Mouse (Mus musculus) hindbrain, embryonic 16.5 days (tissue): ENCODE results near the gene B4galnt3. TPM values are rescaled to one million over a fixed set of nuclear protein-coding genes. Genes with fewer than 3 reads are reported as not detected.
A peak's percentile ranks its signal among the peaks of the same experiment; 100 is the strongest.

Experiments
- ATAC-seq: fragments of 200-750 bp; cut with Nextera tagmentation; 2 replicates; pipeline ENCODE4 v1.8.0; 2017; ENCODE audit warnings: moderate TSS enrichment, moderate library complexity
- H3K27ac ChIP-seq: fragments of 300-500 bp; sonication (generic); 2 replicates; pipeline ENCODE4 v1.5.1; 2014; ENCODE audit warnings: low read depth, mild to moderate bottlenecking, control low read depth, low read length, moderate library complexity
- H3K27me3 ChIP-seq: fragments of 300-500 bp; sonication (generic); replicated peaks from 2 replicates; pipeline ENCODE4 v1.6.1; 2014; ENCODE audit warnings: low read length; ENCODE audit not compliant: control insufficient read depth, insufficient read depth
- H3K36me3 ChIP-seq: fragments of 300-500 bp; sonication (generic); 2 replicates; pipeline ENCODE4 v1.6.1; 2014; ENCODE audit warnings: mild to moderate bottlenecking, low read length, moderate library complexity, mixed read lengths; ENCODE audit not compliant: control insufficient read depth, insufficient read depth
- H3K4me1 ChIP-seq: fragments of 300-500 bp; sonication (generic); 2 replicates; pipeline ENCODE4 v1.6.1; 2014; ENCODE audit warnings: low read depth, low read length; ENCODE audit not compliant: control insufficient read depth, insufficient read depth
- H3K4me2 ChIP-seq: fragments of 300-500 bp; sonication (generic); 2 replicates; pipeline ENCODE4 v1.6.1; 2014; ENCODE audit warnings: mild to moderate bottlenecking, low read length, control low read depth, moderate library complexity
- H3K4me3 ChIP-seq: fragments of 300-500 bp; sonication (generic); 2 replicates; pipeline ENCODE4 v1.5.1; 2014; ENCODE audit warnings: mild to moderate bottlenecking, low read length, control low read depth, moderate library complexity
- H3K9ac ChIP-seq: fragments of 300-500 bp; sonication (generic); 2 replicates; pipeline ENCODE4 v1.6.1; 2014; ENCODE audit warnings: low read depth, mild to moderate bottlenecking, control low read depth, low read length, moderate library complexity
- H3K9me3 ChIP-seq: fragments of 300-500 bp; sonication (generic); 2 replicates; pipeline ENCODE4 v1.6.1; 2014; ENCODE audit warnings: mild to moderate bottlenecking, low read length, moderate library complexity; ENCODE audit not compliant: control insufficient read depth
- WGBS: fragments of 180-500 bp; shearing (Covaris S2); extraction: QIAGEN DNeasy Blood & Tissue Kit; methylation state at CpG from one replicate; pipeline ENCODE4 v1.1.7; 2014; 5-methylcytosine and 5-hydroxymethylcytosine counted together
- polyA plus RNA-seq: library from polyadenylated mRNA; unstranded; fragments of >200 nt; fragmentation: Nextera tagmentation; extraction: Ambion mirVana; gene quantifications from 2 replicates; pipeline ENCODE4 v1.2.1, GENCODE M21; 2015

The B4galnt3 gene
- polyA plus RNA-seq, 1 experiment from 2014 or later: 0.20 TPM

DNA sequence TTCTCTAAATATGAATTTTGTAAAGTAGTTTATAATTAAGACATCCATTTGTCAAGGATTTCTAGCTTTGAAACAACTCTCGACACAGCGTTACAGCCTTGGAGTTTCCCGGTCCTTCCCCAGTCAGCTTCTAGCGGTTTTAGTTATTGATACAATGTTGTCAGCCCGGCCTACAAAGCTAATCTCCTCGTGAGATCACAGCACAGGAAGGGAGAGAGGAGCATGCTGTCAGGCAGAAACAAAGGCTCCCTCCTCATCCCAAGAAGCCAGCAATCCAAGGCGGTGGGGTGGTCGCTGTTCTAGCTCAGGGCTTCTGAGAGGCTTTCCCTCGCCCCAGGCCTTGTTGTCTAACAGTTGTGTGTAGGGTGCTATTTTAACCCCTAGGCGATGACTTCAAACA lies 100.1 kb downstream of the B4galnt3 start:
- no peak overlapping the region for H3K27ac ChIP-seq
- WGBS: 39% methylated on average over 10 of the region's 10 CpGs
- no peaks in the 10 kb centered on the region for H3K9me3 ChIP-seq
- no peak overlapping the region for H3K4me2 ChIP-seq
- no peaks in the 10 kb centered on the region for H3K36me3 ChIP-seq
- H3K27me3 ChIP-seq: no peaks in the 10 kb centered on the region
- no peak overlapping the region for H3K4me3 ChIP-seq
- H3K9ac ChIP-seq: no peak overlapping the region
- no peaks in the 10 kb centered on the region for H3K4me1 ChIP-seq
- no peak for ATAC-seq

DNA sequence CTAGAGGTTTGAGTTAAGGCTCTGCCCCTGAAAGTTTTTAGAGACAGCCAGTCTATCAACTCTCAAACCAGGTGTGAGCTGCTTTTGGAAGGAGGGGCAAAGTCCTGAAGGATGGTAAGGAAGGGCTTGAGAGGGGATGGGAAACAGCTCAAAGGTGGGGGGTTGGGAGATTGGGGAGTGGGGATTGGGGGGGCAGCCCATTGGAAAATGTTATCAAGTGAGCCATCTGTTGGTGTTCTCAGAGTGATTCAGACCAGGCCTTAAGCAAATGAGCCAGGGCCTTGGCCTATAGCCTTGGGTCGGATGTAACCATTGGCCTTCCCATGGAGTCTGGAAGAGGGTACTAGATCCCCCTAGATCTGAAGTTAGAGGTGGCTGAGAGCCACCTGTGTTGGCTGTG lies 100.6 kb downstream of the B4galnt3 start:
- WGBS: 78% methylated on average over 1 of the region's 1 CpGs
- H3K36me3 ChIP-seq: no peaks in the 10 kb centered on the region
- no peak overlapping the region for H3K4me2 ChIP-seq
- 0 out of 2 replicates have a peak, but pooled peaks cover 1% of the 10 kb centered on the region for H3K27me3 ChIP-seq
- no peaks in the 10 kb centered on the region for H3K4me1 ChIP-seq
- H3K4me3 ChIP-seq: no peak overlapping the region
- no peaks in the 10 kb centered on the region for H3K9me3 ChIP-seq
- H3K27ac ChIP-seq: no peak overlapping the region
- no peak for ATAC-seq
- no peak overlapping the region for H3K9ac ChIP-seq

DNA sequence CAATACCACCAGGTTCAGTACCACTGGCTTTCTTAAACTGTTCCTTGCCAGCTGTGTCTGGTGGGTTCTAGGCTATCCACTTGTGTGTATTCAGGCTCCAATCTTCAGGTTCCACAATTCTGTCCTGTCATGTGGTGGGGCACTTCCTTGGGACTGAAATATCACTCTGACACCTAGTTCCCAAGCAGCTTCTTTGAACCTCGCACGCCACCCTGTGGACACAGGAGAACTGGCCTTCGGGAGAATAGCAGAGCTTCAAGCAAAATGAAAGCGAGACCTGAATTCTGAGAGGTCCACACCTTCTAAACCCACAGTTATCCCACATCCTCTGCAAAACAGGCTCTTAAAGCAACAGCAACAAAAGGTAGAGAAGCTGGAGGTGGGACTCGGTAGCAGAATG lies 101.2 kb downstream of the B4galnt3 start:
- ATAC-seq: peak; percentile 61; the same call in 1 of the 2 replicates
- no peak overlapping the region for H3K9ac ChIP-seq
- H3K4me3 ChIP-seq: no peak overlapping the region
- 0 out of 2 replicates have a peak, but pooled peaks cover 2% of the 10 kb centered on the region for H3K27me3 ChIP-seq
- H3K4me1 ChIP-seq: no peaks in the 10 kb centered on the region
- H3K27ac ChIP-seq: no peak overlapping the region
- H3K36me3 ChIP-seq: no peaks in the 10 kb centered on the region
- H3K9me3 ChIP-seq: no peaks in the 10 kb centered on the region
- no peak overlapping the region for H3K4me2 ChIP-seq
- WGBS: 25% methylated on average over 5 of the region's 5 CpGs

DNA sequence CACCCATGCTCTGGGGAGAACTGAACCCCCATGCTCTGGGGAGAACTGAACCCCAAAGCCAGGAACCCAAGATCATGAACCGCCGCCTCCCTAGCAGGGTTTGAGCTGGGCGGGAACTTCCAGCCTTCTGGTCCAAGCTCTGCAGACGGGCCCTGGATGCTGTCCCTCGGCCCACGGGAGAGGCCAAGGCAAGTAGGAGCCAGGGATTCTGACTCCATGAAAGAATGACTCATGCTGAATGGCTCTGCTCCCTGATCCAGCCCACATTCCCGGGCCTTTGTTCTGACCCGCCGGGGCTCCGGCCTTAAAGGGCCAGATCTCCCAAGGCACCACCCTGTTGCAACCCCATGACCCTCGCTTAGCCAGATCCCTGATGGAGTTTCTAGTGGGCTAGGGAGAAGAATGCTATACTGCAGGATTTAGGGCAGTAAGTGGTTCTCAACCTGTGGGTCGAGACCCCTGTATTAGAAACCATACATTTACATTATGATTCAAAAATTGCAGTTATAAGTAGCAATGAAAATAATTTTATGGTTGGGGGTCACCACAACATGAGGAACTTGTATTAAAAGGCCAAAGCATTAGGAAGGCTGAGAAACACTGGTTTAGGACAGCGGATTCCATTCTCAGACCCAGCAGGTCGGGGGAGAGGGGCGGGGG lies 102.0 kb downstream of the B4galnt3 start:
- H3K4me2 ChIP-seq: 0 out of 2 replicates have a peak overlapping the region, but pooled peaks have one; percentile 0
- ATAC-seq: peak; percentile 56; the same call in 1 of the 2 replicates

DNA sequence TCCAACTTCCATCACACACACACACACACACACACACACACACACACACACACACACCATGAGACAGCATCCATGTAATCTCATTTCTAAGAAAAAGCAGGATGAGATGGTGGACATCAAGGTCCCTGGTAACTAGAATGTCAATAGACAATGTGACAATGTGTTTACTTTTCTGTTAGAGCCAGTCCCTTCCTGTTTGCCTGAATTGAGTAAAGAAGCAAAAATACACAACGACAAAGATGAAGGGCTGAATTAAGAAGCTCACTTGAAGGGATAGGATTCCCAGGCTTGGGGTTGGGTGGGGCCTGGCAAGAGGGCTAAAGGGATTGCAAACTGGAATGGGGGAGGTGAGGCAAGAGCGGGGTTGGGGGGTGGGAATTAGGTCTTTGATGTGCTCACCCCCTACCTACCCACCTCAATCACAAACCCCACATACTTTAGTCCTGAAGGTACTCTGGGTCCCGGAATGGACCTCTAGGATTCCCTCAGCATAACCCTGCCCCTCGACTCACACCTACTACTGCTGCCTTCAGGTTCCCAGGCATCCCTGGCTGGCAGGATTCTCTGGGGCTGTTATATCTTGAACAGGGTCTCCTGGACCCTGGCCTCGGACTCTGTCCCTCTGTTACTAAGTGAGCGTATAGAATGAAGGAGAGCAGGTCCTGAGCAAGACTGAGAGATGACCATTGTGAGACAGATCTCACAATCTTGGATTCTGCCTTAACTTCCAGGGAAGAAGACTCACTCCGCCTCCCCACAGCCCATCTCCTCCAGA lies 102.8 kb downstream of the B4galnt3 start:
- H3K4me3 ChIP-seq: no peak overlapping the region
- 66% methylated on average over 7 of the region's 7 CpGs for WGBS
- H3K36me3 ChIP-seq: no peaks in the 10 kb centered on the region
- no peak overlapping the region for H3K4me2 ChIP-seq
- H3K27ac ChIP-seq: no peak overlapping the region
- H3K9ac ChIP-seq: no peak overlapping the region
- H3K9me3 ChIP-seq: no peaks in the 10 kb centered on the region
- H3K4me1 ChIP-seq: no peaks in the 10 kb centered on the region
- no peak for ATAC-seq
- 0 out of 2 replicates have a peak, but pooled peaks cover 2% of the 10 kb centered on the region for H3K27me3 ChIP-seq

More for the DNA sequence above, 102.0 kb downstream of the B4galnt3 start:
- Histone ChIP-seq H3K27ac (no peak overlapping the region), H3K4me1 (no peaks in the 10 kb centered on the region), H3K9me3 (no peaks in the 10 kb centered on the region), H3K36me3 (no peaks in the 10 kb centered on the region), H3K9ac (no peak overlapping the region), H3K4me3 (no peak overlapping the region), H3K27me3 (0 out of 2 replicates have a peak, but pooled peaks cover 2% of the 10 kb centered on the region)
- WGBS: 18% methylated on average over 14 of the region's 15 CpGs

DNA sequence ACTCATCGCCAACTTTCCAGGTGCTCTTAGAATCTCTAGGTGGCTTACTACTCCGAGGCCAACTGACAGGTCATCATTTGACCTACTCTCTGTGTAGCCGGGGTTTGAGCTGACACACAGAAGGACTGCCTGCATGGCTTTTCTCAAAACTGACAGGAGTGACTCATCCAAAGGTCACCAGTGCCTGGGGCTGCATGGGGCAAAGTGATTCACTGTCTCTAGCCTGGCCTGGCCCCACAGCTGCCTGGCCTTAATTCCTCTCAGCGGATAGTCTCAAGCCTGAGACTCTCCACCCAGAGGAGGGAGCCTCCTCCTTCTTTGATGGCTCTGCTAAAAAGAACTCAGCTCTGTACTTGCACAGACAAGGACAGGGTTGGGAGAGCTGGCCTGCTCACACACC lies 103.4 kb downstream of the B4galnt3 start:
- peaks cover 2% of the 10 kb centered on the region; the same call in 1 of the 2 replicates for H3K27me3 ChIP-seq
- no peaks in the 10 kb centered on the region for H3K4me1 ChIP-seq
- H3K36me3 ChIP-seq: no peaks in the 10 kb centered on the region
- 76% methylated on average over 4 of the region's 4 CpGs for WGBS
- no peak for ATAC-seq
- H3K4me2 ChIP-seq: no peak overlapping the region
- H3K27ac ChIP-seq: no peak overlapping the region
- H3K9me3 ChIP-seq: no peaks in the 10 kb centered on the region
- no peak overlapping the region for H3K9ac ChIP-seq
- H3K4me3 ChIP-seq: no peak overlapping the region

DNA sequence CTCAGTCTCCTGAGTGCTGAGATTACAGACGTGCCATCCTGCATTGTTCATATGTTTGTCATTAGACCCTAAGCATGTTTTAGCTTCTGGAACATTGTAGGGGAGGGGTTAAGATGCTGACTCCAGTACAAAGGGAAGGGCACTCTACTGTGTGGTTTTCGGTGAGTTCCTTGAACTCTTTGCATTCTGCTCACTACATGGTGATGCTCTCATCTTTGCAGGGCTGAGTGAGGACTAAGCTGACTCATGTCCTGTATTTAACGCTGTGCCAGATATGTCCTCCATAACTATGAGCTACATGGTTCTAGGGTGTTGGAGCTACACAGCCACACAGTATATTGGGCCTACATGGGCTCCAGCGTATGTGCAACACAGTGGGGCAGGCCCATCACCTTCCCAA lies 104.0 kb downstream of the B4galnt3 start:
- WGBS: 96% methylated on average over 4 of the region's 4 CpGs

DNA sequence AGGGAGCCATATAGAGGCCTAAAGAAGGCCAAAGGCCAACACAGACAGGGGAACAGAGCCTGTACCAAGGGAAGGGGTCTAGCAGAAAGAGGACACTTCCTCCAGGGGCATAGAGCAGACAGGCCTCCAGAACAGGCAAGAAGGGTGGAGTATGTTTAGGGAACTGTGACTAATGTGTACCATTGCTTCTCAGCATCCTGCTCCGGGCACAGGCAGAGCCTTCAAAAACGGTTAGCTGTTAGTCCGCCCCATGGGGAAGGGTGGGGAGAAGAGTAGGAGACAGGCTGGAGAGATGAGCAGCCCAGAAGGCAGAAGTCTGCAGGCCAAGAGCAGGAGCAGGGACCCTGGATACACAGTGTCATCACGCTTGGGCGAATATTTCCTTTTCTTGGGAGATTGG lies 105.1 kb downstream of the B4galnt3 start:
- H3K27ac ChIP-seq: no peak overlapping the region
- WGBS: 81% methylated on average over 5 of the region's 5 CpGs
- H3K4me2 ChIP-seq: no peak overlapping the region
- no peaks in the 10 kb centered on the region for H3K4me1 ChIP-seq
- H3K4me3 ChIP-seq: no peak overlapping the region
- ATAC-seq: no peak
- H3K9me3 ChIP-seq: no peaks in the 10 kb centered on the region
- H3K9ac ChIP-seq: no peak overlapping the region
- H3K27me3 ChIP-seq: peaks cover 2% of the 10 kb centered on the region; the same call in 1 of the 2 replicates
- H3K36me3 ChIP-seq: no peaks in the 10 kb centered on the region

More for the DNA sequence above, 104.0 kb downstream of the B4galnt3 start:
- H3K4me2 ChIP-seq: no peak overlapping the region
- no peak overlapping the region for H3K9ac ChIP-seq
- H3K4me3 ChIP-seq: no peak overlapping the region
- H3K27ac ChIP-seq: no peak overlapping the region
- ATAC-seq: no peak
- no peaks in the 10 kb centered on the region for H3K36me3 ChIP-seq
- H3K27me3 ChIP-seq: peaks cover 2% of the 10 kb centered on the region; the same call in 1 of the 2 replicates
- no peaks in the 10 kb centered on the region for H3K9me3 ChIP-seq
- no peaks in the 10 kb centered on the region for H3K4me1 ChIP-seq
